Mouse (Mus musculus): ENCODE measurements around the gene Dnaaf2.

DNA sequence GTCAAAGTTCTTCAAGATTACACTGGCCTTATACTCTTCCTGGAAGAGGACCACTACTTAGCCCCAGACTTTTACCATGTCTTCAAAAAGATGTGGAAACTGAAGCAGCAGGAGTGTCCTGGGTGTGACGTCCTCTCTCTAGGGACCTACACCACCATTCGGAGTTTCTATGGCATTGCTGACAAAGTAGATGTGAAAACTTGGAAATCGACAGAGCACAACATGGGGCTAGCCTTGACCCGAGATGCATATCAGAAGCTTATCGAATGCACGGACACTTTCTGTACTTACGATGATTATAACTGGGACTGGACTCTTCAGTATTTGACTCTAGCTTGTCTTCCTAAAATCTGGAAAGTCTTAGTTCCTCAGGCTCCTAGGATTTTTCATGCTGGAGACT is 12.9 kb downstream of the Dnaaf2 start:
- TF ChIP-seq CTCF (IDR thresholded peaks at IDR 0.05; ENCODE audit: low read depth, low read length), result no peak
- TF ChIP-seq POLR2A (IDR thresholded peaks at IDR 0.05; ENCODE audit: extremely low read depth, insufficient read depth, low read length), result no peak

Measured in liver, adult 2 months (tissue).